Mouse (Mus musculus) forebrain, embryonic 15.5 days (tissue): Measurements from ENCODE around the gene Fbp2. TPM values are rescaled to one million over a fixed set of nuclear protein-coding genes. Genes with fewer than 3 reads are reported as not detected.
A peak's percentile ranks its signal among the peaks of the same experiment; 100 is the strongest.

Experiments
- ATAC-seq: fragments of 200-750 bp; cut with Nextera tagmentation; replicated peaks from 2 replicates; pipeline ENCODE4 v1.8.0; 2017; ENCODE audit warnings: mild to moderate bottlenecking, moderate TSS enrichment, moderate library complexity
- H3K27ac ChIP-seq: fragments of 300-500 bp; sonication (generic); replicated peaks from 2 replicates; pipeline ENCODE4 v1.5.1; 2015; ENCODE audit warnings: mild to moderate bottlenecking, inconsistent platforms
- H3K27me3 ChIP-seq: fragments of 300-500 bp; sonication (generic); 2 replicates; pipeline ENCODE4 v1.6.1; 2015; ENCODE audit warnings: inconsistent platforms
- H3K36me3 ChIP-seq: fragments of 300-500 bp; sonication (generic); 2 replicates; pipeline ENCODE4 v1.6.1; 2015; ENCODE audit warnings: mild to moderate bottlenecking, inconsistent platforms
- H3K4me1 ChIP-seq: fragments of 300-500 bp; sonication (generic); 2 replicates; pipeline ENCODE4 v1.6.1; 2015; ENCODE audit warnings: inconsistent platforms
- H3K4me2 ChIP-seq: fragments of 300-500 bp; sonication (generic); replicated peaks from 2 replicates; pipeline ENCODE4 v1.6.1; 2015; ENCODE audit warnings: mild to moderate bottlenecking, inconsistent platforms
- H3K4me3 ChIP-seq: fragments of 300-500 bp; sonication (generic); 2 replicates; pipeline ENCODE4 v1.5.1; 2015; ENCODE audit warnings: mild to moderate bottlenecking, inconsistent platforms
- H3K9ac ChIP-seq: fragments of 300-500 bp; sonication (generic); replicated peaks from 2 replicates; pipeline ENCODE4 v1.6.1; 2015; ENCODE audit warnings: mild to moderate bottlenecking, inconsistent platforms
- H3K9me3 ChIP-seq: fragments of 300-500 bp; sonication (generic); 2 replicates; pipeline ENCODE4 v1.6.1; 2016; ENCODE audit warnings: inconsistent platforms
- WGBS: fragments of 180-500 bp; shearing (Covaris S2); methylation state at CpG from one replicate; pipeline ENCODE4 v1.1.7; 2015; ENCODE audit warnings: mixed read lengths; 5-methylcytosine and 5-hydroxymethylcytosine counted together
- polyA plus RNA-seq: library from polyadenylated mRNA; unstranded; fragments of >200 nt; fragmentation: Nextera tagmentation; extraction: Ambion mirVana; gene quantifications from 2 replicates; pipeline ENCODE4 v1.2.1, GENCODE M21; 2015

Gene Fbp2
- polyA plus RNA-seq, 1 experiment from 2014 or later = 0.37 TPM

- Histone ChIP-seq H3K27me3 (peaks cover 2% of the 10 kb centered on the region; the same call in 1 of the 2 replicates), H3K4me1 (no peaks in the 10 kb centered on the region), H3K4me3 (no peak overlapping the region), H3K9ac (no peak overlapping the region), H3K27ac (no peak overlapping the region), H3K4me2 (no peak overlapping the region), H3K36me3 (no peaks in the 10 kb centered on the region), H3K9me3 (no peaks in the 10 kb centered on the region)
- 87% methylated on average over 9 of the region's 9 CpGs for WGBS
- ATAC-seq = no peak
These were observed 23.1 kb upstream of the Fbp2 start for GRCm38 (mm10) chr13:62881336-62881735.

- H3K27ac ChIP-seq = no peak overlapping the region
- no peaks in the 10 kb centered on the region for H3K36me3 ChIP-seq
- H3K4me1 ChIP-seq = no peaks in the 10 kb centered on the region
- no peak for ATAC-seq
- WGBS = 31% methylated on average over 8 of the region's 8 CpGs
- H3K9ac ChIP-seq = no peak overlapping the region
- H3K9me3 ChIP-seq = no peaks in the 10 kb centered on the region
- no peak overlapping the region for H3K4me3 ChIP-seq
- H3K27me3 ChIP-seq = no peaks in the 10 kb centered on the region
- no peak overlapping the region for H3K4me2 ChIP-seq
These were observed 21.8 kb upstream of the Fbp2 start for GRCm38 (mm10) chr13:62879831-62880615.

GRCm38 (mm10) chr13:62879411-62879810 is 21.2 kb upstream of the Fbp2 start:
- 36% methylated on average over 6 of the region's 6 CpGs for WGBS
- no peak overlapping the region for H3K4me3 ChIP-seq
- H3K9ac ChIP-seq = no peak overlapping the region
- no peak overlapping the region for H3K4me2 ChIP-seq
- no peaks in the 10 kb centered on the region for H3K4me1 ChIP-seq
- H3K9me3 ChIP-seq = no peaks in the 10 kb centered on the region
- no peaks in the 10 kb centered on the region for H3K27me3 ChIP-seq
- no peak overlapping the region for H3K27ac ChIP-seq
- no peak for ATAC-seq
- H3K36me3 ChIP-seq = no peaks in the 10 kb centered on the region

GRCm38 (mm10) chr13:62877247-62877646 is 19.0 kb upstream of the Fbp2 start:
- Histone ChIP-seq H3K4me3 (no peak overlapping the region), H3K27me3 (no peaks in the 10 kb centered on the region), H3K4me1 (no peaks in the 10 kb centered on the region), H3K36me3 (no peaks in the 10 kb centered on the region), H3K27ac (no peak overlapping the region), H3K9me3 (no peaks in the 10 kb centered on the region), H3K4me2 (no peak overlapping the region; the same call in 1 of the 2 replicates), H3K9ac (no peak overlapping the region)
- no peak for ATAC-seq
- 8% methylated on average over 5 of the region's 5 CpGs for WGBS

- no peaks in the 10 kb centered on the region for H3K36me3 ChIP-seq
- H3K27me3 ChIP-seq = no peaks in the 10 kb centered on the region
- H3K4me3 ChIP-seq = no peak overlapping the region
- ATAC-seq = no peak
- no peak overlapping the region for H3K9ac ChIP-seq
- H3K27ac ChIP-seq = no peak overlapping the region
- no peaks in the 10 kb centered on the region for H3K4me1 ChIP-seq
- no peak overlapping the region for H3K4me2 ChIP-seq
- no peaks in the 10 kb centered on the region for H3K9me3 ChIP-seq
- WGBS = 83% methylated on average over 1 of the region's 1 CpGs
These were observed 17.9 kb upstream of the Fbp2 start for GRCm38 (mm10) chr13:62876111-62876510.

- Histone ChIP-seq H3K36me3 (no peaks in the 10 kb centered on the region), H3K9ac (no peak overlapping the region), H3K4me2 (no peak overlapping the region), H3K27ac (no peak overlapping the region), H3K4me3 (no peak overlapping the region), H3K9me3 (no peaks in the 10 kb centered on the region), H3K4me1 (no peaks in the 10 kb centered on the region), H3K27me3 (no peaks in the 10 kb centered on the region)
- no peak for ATAC-seq
- 74% methylated on average over 3 of the region's 3 CpGs for WGBS
These were observed 14.0 kb upstream of the Fbp2 start for GRCm38 (mm10) chr13:62872252-62872651.

- 87% methylated on average over 2 of the region's 2 CpGs for WGBS
These were observed 12.4 kb upstream of the Fbp2 start for GRCm38 (mm10) chr13:62870605-62871004.

GRCm38 (mm10) chr13:62866817-62867216 is 8.6 kb upstream of the Fbp2 start:
- WGBS = 46% methylated on average over 4 of the region's 4 CpGs
- no peaks in the 10 kb centered on the region for H3K9me3 ChIP-seq
- H3K27me3 ChIP-seq = no peaks in the 10 kb centered on the region
- H3K4me2 ChIP-seq = no peak overlapping the region
- no peak overlapping the region for H3K4me3 ChIP-seq
- H3K36me3 ChIP-seq = no peaks in the 10 kb centered on the region
- H3K9ac ChIP-seq = no peak overlapping the region
- peak; percentile 35 for ATAC-seq
- H3K27ac ChIP-seq = no peak overlapping the region
- 0 out of 2 replicates have a peak, but pooled peaks cover 4% of the 10 kb centered on the region for H3K4me1 ChIP-seq

More at GRCm38 (mm10) chr13:62870605-62871004, 12.4 kb upstream of the Fbp2 start:
- no peak overlapping the region for H3K4me2 ChIP-seq
- no peak for ATAC-seq
- no peak overlapping the region for H3K4me3 ChIP-seq
- no peaks in the 10 kb centered on the region for H3K27me3 ChIP-seq
- no peak overlapping the region for H3K27ac ChIP-seq
- no peak overlapping the region for H3K9ac ChIP-seq
- 0 out of 2 replicates have a peak, but pooled peaks cover 4% of the 10 kb centered on the region for H3K4me1 ChIP-seq
- no peaks in the 10 kb centered on the region for H3K9me3 ChIP-seq
- no peaks in the 10 kb centered on the region for H3K36me3 ChIP-seq

- Histone ChIP-seq H3K27me3 (no peaks in the 10 kb centered on the region), H3K4me2 (no peak overlapping the region), H3K27ac (no peak overlapping the region), H3K9ac (no peak overlapping the region), H3K4me1 (0 out of 2 replicates have a peak, but pooled peaks cover 4% of the 10 kb centered on the region), H3K4me3 (no peak overlapping the region), H3K36me3 (no peaks in the 10 kb centered on the region), H3K9me3 (no peaks in the 10 kb centered on the region)
- WGBS = 67% methylated on average over 11 of the region's 11 CpGs
- no peak for ATAC-seq
These were observed 7.6 kb upstream of the Fbp2 start for GRCm38 (mm10) chr13:62865651-62866315.

GRCm38 (mm10) chr13:62863771-62864170 is 5.5 kb upstream of the Fbp2 start:
- no peaks in the 10 kb centered on the region for H3K27me3 ChIP-seq
- H3K9ac ChIP-seq = no peak overlapping the region
- no peak overlapping the region for H3K27ac ChIP-seq
- no peaks in the 10 kb centered on the region for H3K9me3 ChIP-seq
- no peak overlapping the region for H3K4me2 ChIP-seq
- WGBS = 77% methylated on average over 6 of the region's 6 CpGs
- no peaks in the 10 kb centered on the region for H3K36me3 ChIP-seq
- ATAC-seq = no peak
- no peak overlapping the region for H3K4me3 ChIP-seq
- 0 out of 2 replicates have a peak, but pooled peaks cover 4% of the 10 kb centered on the region for H3K4me1 ChIP-seq

GRCm38 (mm10) chr13:62862875-62863274 is 4.7 kb upstream of the Fbp2 start:
- Histone ChIP-seq H3K9ac (no peak overlapping the region), H3K4me2 (no peak overlapping the region), H3K4me3 (no peak overlapping the region), H3K4me1 (0 out of 2 replicates have a peak, but pooled peaks cover 4% of the 10 kb centered on the region), H3K27me3 (no peaks in the 10 kb centered on the region), H3K36me3 (no peaks in the 10 kb centered on the region), H3K9me3 (no peaks in the 10 kb centered on the region), H3K27ac (no peak overlapping the region)
- ATAC-seq = no peak
- WGBS = 86% methylated on average over 3 of the region's 3 CpGs

- no peak for ATAC-seq
- no peaks in the 10 kb centered on the region for H3K9me3 ChIP-seq
- no peaks in the 10 kb centered on the region for H3K4me1 ChIP-seq
- 84% methylated on average over 4 of the region's 4 CpGs for WGBS
- H3K27ac ChIP-seq = no peak overlapping the region
- H3K9ac ChIP-seq = no peak overlapping the region
- H3K36me3 ChIP-seq = no peaks in the 10 kb centered on the region
- no peak overlapping the region for H3K4me3 ChIP-seq
- H3K27me3 ChIP-seq = no peaks in the 10 kb centered on the region
- no peak overlapping the region for H3K4me2 ChIP-seq
These were observed 1.8 kb upstream of the Fbp2 start for GRCm38 (mm10) chr13:62860068-62860467.
